Mouse (Mus musculus) cerebellum, adult 18-20 months (tissue): ENCODE measurements around the gene 2610528A11Rik.
"Not testable (repeated sequence)": the region's sequence is repeated elsewhere in the genome, so short reads cannot be mapped to it uniquely, and the experiment has no call there.

Experiments used
- DNase-seq, 2 experiments: peaks; one replicate each; pipeline ENCODE4 v3.0.0; 2021

The 2610528A11Rik gene

GRCm38 (mm10) chr14:37113922-37114321, at the start of gene 2610528A11Rik:
TSS of gene 2610528A11Rik (minus strand) at chr14:37114022.
- DNase-seq = no peak

GRCm38 (mm10) chr14:37163277-37163956, 49.6 kb upstream of the 2610528A11Rik start:
- DNase-seq = no peak

DNA sequence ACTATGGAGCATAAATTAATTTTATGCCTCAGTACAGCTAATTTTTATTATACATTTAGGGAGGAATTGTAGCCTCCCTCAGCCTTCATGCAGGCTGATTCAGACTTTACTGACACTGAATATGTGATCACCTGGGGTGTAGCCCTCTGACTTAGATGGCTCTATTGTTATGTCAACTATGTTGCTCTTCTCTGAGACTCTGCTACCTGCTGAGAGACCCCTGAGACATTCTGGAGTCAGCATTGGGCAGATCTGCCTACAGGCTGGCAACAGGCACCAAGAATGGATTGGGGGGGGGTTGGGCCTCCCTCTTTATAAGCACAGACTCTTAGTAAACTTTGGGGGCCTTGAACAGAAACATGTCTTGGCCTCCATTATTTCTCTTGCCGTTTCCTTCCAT, 40.6 kb upstream of the 2610528A11Rik start:
- no peak for DNase-seq

DNA sequence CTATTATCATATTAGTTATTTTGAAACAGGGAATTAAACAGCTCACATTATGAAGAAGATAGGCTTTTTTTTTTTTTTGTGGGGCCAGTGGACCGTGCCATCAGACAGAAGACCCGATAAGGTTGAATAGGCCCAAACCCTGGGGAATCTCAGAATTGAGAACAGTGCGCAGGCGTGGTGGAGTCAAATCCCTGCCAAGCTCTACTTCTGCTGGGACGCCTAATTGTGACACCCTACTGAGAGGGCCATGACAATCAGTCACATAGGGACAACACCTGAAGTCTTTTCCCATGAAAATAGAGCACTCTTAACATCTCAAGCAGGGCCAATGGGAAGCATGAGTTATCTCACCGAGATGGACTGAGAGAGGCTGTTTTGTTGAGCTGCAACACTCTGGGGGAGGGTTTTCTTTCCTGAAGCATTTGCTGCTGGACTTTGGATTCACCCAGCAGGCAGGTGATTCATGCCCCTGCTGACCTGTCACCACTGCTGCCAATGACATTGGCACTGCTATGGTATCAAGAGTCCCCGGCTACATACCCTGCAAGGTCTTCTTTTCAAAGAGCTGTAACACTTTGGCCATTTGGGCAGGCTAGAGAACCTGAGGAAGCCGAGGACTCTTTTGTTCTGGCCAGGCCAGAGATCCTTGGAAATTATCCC, 25.4 kb upstream of the 2610528A11Rik start:
- no peak for DNase-seq

- DNase-seq = not testable (repeated sequence)
Observed at GRCm38 (mm10) chr14:37137596-37137995, 23.8 kb upstream of the 2610528A11Rik start.

GRCm38 (mm10) chr14:37136110-37136509, 22.3 kb upstream of the 2610528A11Rik start:
- no peak for DNase-seq

DNA sequence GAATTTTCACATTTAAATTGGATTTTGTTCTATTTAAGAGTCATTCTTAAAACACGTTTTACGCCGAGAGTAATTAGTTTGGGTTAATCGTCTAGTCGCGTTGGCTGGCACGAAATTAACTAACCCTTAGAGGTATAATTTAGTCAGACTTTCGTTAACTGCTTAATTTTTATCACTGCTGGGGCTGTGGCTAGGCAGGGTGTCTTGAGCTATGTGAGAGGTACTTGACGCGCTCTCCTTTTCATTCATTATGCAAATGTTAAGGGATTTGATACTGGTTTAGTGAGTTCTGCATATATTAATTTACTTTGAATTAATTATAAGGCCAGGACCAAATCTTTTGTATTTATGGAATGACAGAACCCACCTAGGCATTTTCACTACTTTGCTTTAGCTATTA, 21.8 kb upstream of the 2610528A11Rik start:
- peak in 1 of 2 experiments; percentile 15 for DNase-seq

DNA sequence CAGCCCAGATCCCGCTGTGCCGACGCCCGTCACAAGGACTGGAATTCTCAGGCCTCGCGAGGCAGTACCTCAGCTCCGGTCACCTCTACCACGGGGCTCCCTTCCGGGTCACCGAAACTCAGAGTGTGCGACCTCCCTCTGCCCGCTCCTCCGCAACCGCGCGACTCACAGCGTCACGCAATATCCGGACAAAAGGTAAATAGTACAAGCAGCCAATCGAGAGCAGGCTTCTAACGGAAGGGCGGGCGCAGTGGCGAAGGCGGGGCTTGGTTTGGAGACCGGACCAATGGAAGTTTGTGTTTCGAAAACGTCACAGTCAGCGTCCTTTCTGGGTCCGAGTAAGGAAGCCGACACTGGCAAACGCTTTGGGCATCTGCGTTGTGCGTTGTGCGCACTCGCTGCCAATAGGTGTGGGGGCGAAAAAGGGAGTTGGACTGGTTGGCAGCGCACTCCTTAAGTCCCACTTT, 21.3 kb upstream of the 2610528A11Rik start, which contains the start of gene Ghitm:
Gene Ghitm, minus strand, starts transcription at position 146 of the 467 bp plus-strand sequence.
- peak; percentile 96 to 97 for DNase-seq

- DNase-seq = no peak
Observed at GRCm38 (mm10) chr14:37134304-37135126, 20.7 kb upstream of the 2610528A11Rik start.

- DNase-seq = peak; percentile 40 to 52
Observed at GRCm38 (mm10) chr14:37127652-37128051, 13.8 kb upstream of the 2610528A11Rik start.

DNA sequence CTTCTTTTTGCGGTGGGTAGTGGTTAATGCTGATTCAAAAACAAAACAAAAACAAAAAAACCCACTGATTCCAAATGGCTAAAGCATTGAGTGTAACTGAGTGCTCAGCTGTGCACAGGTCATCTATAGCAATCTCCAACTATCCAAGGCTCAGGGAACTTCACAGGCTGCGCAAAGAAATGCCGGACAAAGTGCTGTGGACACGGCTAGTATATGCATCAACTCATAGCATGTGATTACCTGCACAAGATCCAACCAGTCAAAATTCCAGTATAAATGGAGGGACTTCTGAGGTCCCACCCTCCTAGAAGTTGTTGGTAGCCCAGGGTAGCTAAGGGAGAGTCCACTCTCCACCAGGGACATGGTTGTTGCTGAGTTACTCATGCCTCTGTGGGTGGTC, 5.4 kb upstream of the 2610528A11Rik start:
- DNase-seq = no peak

GRCm38 (mm10) chr14:37112931-37113330, 891 bp downstream of the 2610528A11Rik start:
- peak; percentile 17 to 21 for DNase-seq

DNA sequence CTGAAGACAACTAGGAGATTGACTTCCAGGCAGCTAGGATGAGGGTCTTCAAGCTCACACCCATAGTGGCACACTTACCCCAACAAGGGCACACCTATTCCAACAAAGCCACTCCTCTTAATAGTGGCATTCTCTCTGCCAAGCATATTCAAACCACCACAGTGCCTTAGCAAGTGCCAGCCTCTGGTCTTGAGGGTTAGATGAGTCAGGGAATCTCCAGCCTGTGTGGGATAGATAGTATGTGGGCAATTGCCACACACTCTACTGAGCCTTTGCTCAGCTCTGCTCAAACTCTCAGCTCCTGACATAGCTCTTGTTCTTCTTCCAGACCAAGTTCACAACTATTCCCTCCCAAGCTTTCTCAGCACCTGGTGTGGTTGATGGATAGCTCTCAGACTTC, 2.5 kb downstream of the 2610528A11Rik start:
- no peak for DNase-seq

DNA sequence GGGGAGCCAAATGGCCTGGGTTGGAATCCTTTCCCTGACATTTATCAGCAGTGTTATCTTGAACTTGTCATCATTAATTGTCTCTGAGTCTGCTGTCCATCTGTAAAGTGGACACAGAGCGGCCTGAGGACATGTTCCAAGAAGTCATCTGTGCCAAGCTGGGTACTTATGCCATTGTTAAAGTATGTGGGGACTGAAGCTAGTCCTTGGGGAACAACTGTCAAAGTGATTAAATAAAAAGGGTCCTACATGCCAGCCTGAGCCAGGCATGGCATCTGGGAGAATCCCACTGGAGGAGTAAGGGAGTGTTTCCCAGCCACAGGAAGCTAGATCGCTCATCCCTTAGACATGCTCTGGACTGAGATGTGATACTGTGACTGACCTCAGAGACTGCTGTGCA, 3.4 kb downstream of the 2610528A11Rik start:
- DNase-seq = no peak

DNA sequence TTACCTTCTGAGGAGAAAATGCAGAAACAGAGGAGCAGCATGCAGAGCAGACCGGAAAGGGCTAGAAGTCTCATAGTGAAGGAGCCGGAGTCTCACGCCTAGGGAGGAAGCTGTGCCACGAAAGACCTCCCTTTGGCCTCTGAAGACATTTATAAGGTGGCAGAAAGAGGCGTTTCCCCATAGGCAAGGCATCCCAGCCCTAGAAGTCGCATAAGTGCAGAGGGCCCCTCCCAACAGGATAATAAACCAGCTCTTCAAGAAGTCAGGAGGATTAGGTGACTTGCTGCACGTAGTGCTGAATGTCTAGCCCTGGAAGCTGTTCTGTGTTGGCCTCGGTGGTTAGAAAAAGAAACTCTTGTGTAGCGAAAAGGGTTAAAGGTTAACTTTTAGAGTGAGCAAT, 3.8 kb downstream of the 2610528A11Rik start:
- no peak for DNase-seq

DNA sequence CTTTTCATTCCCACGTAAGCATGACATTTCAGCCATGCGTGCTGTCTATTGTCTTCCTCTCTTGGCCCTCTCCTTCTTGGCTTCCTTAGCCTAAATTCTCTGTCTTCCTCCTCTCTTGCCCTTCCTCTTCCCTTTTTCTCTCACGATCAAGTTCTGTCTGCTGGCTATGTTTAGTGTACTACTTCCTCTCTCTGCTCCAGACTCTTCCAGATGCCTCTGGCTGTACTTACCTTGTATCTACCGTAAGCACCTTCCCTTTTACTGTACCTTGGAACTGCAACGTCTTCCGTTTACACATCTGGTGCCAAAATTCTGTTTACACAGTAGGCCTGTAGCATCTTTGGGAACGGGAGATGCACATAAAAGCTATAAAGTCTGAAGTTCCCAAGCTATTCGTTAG, 4.4 kb downstream of the 2610528A11Rik start:
- DNase-seq = no peak

GRCm38 (mm10) chr14:37105846-37106245, 8.0 kb downstream of the 2610528A11Rik start:
- no peak for DNase-seq

DNA sequence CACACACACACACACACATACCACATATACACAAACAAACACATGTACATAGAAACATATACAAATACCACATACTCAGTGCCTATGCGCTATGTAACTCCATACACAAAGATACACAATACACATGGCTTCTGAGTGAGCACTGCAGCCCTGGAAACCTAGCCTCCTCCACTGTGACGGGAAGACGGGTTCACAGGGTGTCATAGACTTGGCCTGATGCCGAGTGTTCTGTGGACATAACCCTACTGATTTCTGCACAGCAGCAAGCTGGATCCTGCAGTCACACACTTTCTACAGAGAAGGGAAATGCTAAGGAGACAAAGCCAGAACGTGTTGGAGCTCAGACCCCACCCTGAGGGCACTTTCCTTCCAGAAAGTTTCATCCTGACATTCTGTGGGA, 9.1 kb downstream of the 2610528A11Rik start:
- DNase-seq = no peak

- DNase-seq = no peak
Observed at GRCm38 (mm10) chr14:37102484-37102883, 11.3 kb downstream of the 2610528A11Rik start.

GRCm38 (mm10) chr14:37101531-37101930, 12.3 kb downstream of the 2610528A11Rik start:
- no peak for DNase-seq

DNA sequence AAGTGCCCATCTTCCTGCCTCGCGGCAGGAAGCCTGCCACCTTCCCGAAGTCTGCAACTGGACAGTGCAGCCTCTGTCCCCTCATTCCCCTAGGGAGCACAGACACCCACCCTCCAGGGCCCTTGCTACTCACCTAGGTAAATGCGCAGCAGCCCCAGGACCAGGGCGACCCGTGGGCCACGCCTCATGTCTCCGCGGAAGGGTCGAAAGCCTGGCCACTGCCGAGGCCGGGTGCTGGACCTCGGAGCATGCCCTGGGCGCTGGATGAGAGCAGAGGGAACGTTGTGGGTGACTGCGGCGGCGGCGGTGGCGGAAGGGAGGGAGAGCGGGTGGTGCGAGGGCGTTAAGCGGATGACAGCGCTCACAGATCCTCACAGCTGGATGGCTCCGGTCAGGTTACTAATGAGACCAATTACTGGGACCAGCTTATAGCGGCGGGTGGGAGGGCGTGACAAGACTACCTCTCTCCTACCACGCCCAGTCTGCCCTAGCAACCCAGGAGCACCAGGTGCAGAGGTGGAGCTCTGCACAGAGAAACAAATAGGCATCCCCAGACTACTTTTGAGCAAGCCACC, 15.8 kb downstream of the 2610528A11Rik start, which contains the start of gene Cdhr1:
Gene Cdhr1, minus strand, starts transcription at position 392 of the 575 bp plus-strand sequence.
- DNase-seq = peak in 1 of 2 experiments; percentile 12

DNA sequence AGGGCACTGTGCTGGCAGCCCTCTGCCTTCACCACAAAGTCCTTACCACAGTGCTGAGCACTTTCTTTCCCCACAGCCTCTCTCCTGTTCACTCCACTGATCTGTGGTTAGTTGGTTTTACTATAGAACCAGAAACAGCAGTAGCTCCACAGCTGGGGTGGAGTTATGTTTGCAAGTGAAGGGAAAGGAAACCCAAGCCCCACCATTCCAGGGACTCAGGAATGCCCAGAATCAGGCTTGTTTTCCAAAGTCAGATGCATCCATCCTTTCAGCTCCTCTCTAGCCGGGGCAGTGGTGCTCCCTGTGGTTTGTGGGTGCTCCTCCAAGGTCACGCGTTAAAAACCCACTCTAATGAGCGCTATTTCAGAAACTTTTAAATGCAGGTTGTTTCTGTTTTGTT, 18.3 kb downstream of the 2610528A11Rik start:
- no peak for DNase-seq

- no peak for DNase-seq
Observed at GRCm38 (mm10) chr14:37094436-37094835, 19.4 kb downstream of the 2610528A11Rik start.
